Mouse (Mus musculus) midbrain, embryonic 11.5 days (tissue): ENCODE measurements around the gene Mier2. TPM values are rescaled to one million over a fixed set of nuclear protein-coding genes. Genes with fewer than 3 reads are reported as not detected.

ENCODE experiments used
- ATAC-seq: fragments of 200-750 bp; cut with Nextera tagmentation; 2 replicates; pipeline ENCODE4 v1.8.0; 2017; ENCODE audit warnings: moderate TSS enrichment, moderate library complexity; ENCODE audit not compliant: low FRiP score
- DNase-seq: peaks from one replicate; pipeline ENCODE4 v3.0.0; 2015; ENCODE audit warnings: low spot score; ENCODE audit errors: missing footprints
- H3K27ac ChIP-seq: fragments of 300-500 bp; sonication (generic); 2 replicates; pipeline ENCODE4 v1.5.1; 2014; ENCODE audit warnings: low read depth, low read length
- H3K27me3 ChIP-seq: fragments of 300-500 bp; sonication (generic); 2 replicates; pipeline ENCODE4 v1.6.1; 2014; ENCODE audit warnings: mild to moderate bottlenecking, low read length, moderate library complexity, mixed read lengths; ENCODE audit not compliant: control insufficient read depth, insufficient read depth
- H3K36me3 ChIP-seq: fragments of 300-500 bp; sonication (generic); 2 replicates; pipeline ENCODE4 v1.6.1; 2014; ENCODE audit warnings: mild to moderate bottlenecking, low read length, moderate library complexity, mixed read lengths; ENCODE audit not compliant: control insufficient read depth, insufficient read depth
- H3K4me1 ChIP-seq: fragments of 300-500 bp; sonication (generic); 2 replicates; pipeline ENCODE4 v1.6.1; 2014; ENCODE audit warnings: low read length; ENCODE audit not compliant: control insufficient read depth, insufficient read depth
- H3K4me2 ChIP-seq: fragments of 300-500 bp; sonication (generic); 2 replicates; pipeline ENCODE4 v1.6.1; 2014; ENCODE audit warnings: mild to moderate bottlenecking, moderate library complexity
- H3K4me3 ChIP-seq: fragments of 300-500 bp; sonication (generic); 2 replicates; pipeline ENCODE4 v1.5.1; 2014; ENCODE audit warnings: low read depth, low read length
- H3K9ac ChIP-seq: fragments of 300-500 bp; sonication (generic); 2 replicates; pipeline ENCODE4 v1.6.1; 2014; ENCODE audit warnings: low read length
- H3K9me3 ChIP-seq: fragments of 300-500 bp; sonication (generic); 2 replicates; pipeline ENCODE4 v1.6.1; 2016; ENCODE audit warnings: low read length; ENCODE audit not compliant: control insufficient read depth
- WGBS: fragments of 180-500 bp; shearing (Covaris S2); extraction: QIAGEN DNeasy Blood & Tissue Kit; methylation state at CpG from one replicate; pipeline ENCODE4 v1.1.7; 2014; 5-methylcytosine and 5-hydroxymethylcytosine counted together
- polyA plus RNA-seq: library from polyadenylated mRNA; unstranded; fragments of >200 nt; fragmentation: Nextera tagmentation; extraction: Ambion mirVana; gene quantifications from 2 replicates; pipeline ENCODE4 v1.2.1, GENCODE M21; 2014

Gene Mier2
- polyA plus RNA-seq, 1 experiment from 2014 or later = 41.8 TPM

DNA sequence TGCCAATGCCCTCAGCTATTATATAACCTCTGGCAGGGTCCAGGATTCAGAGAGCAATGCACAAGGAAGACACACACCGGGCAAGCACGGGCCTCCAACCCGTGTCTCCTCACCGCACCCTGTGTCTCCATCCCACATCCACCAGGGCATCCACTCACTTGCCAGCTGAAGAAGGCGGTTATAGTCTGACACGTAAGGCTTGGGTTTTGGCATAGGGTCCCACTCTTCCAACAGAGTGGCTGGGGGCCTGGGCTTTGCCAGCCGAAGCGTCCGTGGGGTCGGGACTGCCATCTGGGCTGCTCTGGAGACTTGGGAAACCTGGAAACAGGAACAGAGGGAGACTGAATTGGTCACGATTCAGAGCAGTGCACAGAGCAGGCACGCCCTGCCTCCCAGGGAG is 24.8 kb upstream of the Mier2 start:
- no peaks in the 10 kb centered on the region for H3K9me3 ChIP-seq
- no peak overlapping the region for H3K27ac ChIP-seq
- no peak overlapping the region for H3K4me2 ChIP-seq
- H3K4me3 ChIP-seq = no peak overlapping the region
- H3K4me1 ChIP-seq = no peaks in the 10 kb centered on the region
- WGBS = 85% methylated on average over 12 of the region's 12 CpGs
- H3K27me3 ChIP-seq = no peaks in the 10 kb centered on the region
- no peak overlapping the region for H3K9ac ChIP-seq
- no peak for DNase-seq
- H3K36me3 ChIP-seq = no peaks in the 10 kb centered on the region
- no peak for ATAC-seq

DNA sequence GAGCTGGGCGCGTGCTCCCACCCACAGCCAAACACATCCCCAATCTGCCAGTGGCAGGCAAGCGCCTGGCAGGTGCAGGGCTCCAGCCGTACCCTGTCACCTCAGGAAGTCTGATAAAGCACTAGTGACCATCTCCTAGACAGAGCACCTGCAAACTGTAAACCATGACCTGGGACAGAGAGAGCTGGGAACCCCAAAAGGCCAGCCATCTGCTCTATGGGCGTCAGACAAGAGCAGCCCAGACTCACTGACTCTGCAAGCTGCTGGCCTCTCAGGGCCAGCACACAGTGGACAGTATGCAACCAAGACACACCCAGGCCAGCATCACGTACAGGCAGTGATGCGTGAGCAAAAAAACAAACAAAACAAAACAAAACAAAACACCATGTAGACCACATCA is 23.9 kb upstream of the Mier2 start:
- ATAC-seq = no peak
- Histone ChIP-seq H3K27me3 (no peaks in the 10 kb centered on the region), H3K9me3 (no peaks in the 10 kb centered on the region), H3K9ac (no peak overlapping the region), H3K36me3 (no peaks in the 10 kb centered on the region), H3K27ac (no peak overlapping the region), H3K4me3 (no peak overlapping the region), H3K4me2 (no peak overlapping the region), H3K4me1 (no peaks in the 10 kb centered on the region)
- WGBS = 77% methylated on average over 7 of the region's 7 CpGs
- DNase-seq = no peak

DNA sequence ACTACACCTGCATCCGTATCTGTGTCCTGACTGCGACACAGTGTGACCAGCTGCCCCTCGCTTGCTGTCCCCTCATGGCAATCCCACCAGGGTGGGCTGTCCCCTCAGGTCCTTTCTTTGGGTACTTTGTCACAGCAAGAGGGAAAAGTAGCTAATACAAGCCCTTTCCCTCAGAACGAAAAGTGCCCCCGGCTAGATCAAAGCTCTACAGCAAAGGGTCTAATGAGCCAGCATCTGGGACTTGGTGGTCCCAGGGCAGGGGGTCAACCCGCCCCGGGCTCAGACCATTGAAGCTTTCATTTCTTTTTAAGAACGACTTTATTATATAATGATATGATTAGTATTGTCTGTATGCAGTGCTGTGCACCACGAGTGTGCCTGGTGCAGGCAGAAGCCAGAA is 23.3 kb upstream of the Mier2 start:
- Histone ChIP-seq H3K9ac (no peak overlapping the region), H3K27ac (no peak overlapping the region), H3K4me3 (no peak overlapping the region), H3K36me3 (no peaks in the 10 kb centered on the region), H3K4me1 (no peaks in the 10 kb centered on the region), H3K4me2 (no peak overlapping the region), H3K9me3 (no peaks in the 10 kb centered on the region), H3K27me3 (no peaks in the 10 kb centered on the region)
- WGBS = 62% methylated on average over 9 of the region's 9 CpGs
- ATAC-seq (0 out of 2 replicates have a peak, but pooled peaks have one; percentile 9), DNase-seq (no peak)

DNA sequence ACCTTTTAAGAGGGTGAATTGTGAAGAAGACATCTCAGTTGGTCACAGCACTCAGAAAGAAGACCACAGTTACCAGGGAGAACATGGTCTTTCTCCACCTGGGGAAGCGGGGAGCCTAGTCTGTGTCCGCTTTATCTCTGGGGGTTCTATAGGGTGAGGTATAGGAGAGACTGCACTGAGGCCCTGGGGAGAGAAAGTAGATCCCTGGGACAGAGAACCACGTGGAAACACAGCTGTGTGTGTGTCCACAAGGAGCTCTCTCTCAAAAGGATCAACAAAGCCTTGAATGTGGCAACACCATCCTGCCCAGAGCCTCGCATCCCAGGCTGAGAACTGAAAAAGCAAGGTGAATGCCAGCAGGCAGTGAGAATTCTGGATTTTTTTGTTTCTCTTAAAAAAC is 22.4 kb upstream of the Mier2 start:
- no peak overlapping the region for H3K9ac ChIP-seq
- no peak overlapping the region for H3K4me3 ChIP-seq
- H3K27ac ChIP-seq = no peak overlapping the region
- no peaks in the 10 kb centered on the region for H3K9me3 ChIP-seq
- H3K4me1 ChIP-seq = no peaks in the 10 kb centered on the region
- no peak for DNase-seq
- no peaks in the 10 kb centered on the region for H3K27me3 ChIP-seq
- ATAC-seq = no peak
- no peak overlapping the region for H3K4me2 ChIP-seq
- 76% methylated on average over 4 of the region's 4 CpGs for WGBS
- H3K36me3 ChIP-seq = no peaks in the 10 kb centered on the region

DNA sequence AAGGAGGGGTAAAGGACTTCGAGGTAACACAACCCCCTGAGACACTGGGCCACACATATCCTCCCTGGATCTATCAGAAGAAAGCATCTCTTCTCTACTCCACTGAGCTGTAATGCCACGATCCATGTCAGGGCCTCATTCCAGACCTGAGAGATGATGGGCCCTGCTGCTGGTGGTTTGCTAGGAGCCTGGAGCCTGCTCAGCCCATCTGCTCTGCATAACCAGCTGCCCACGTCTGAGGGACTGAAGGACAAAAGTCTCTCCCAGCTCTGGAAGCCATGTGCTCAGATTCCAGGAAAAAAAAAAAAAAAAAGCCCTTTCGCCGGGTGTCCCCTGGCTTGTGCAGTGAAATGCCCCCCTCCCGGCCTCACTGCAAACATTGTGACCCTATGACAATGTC is 20.8 kb upstream of the Mier2 start:
- H3K4me2 ChIP-seq = no peak overlapping the region
- no peak for DNase-seq
- no peaks in the 10 kb centered on the region for H3K27me3 ChIP-seq
- no peak overlapping the region for H3K27ac ChIP-seq
- H3K4me1 ChIP-seq = no peaks in the 10 kb centered on the region
- no peaks in the 10 kb centered on the region for H3K36me3 ChIP-seq
- H3K4me3 ChIP-seq = no peak overlapping the region
- 83% methylated on average over 6 of the region's 6 CpGs for WGBS
- H3K9me3 ChIP-seq = no peaks in the 10 kb centered on the region
- no peak overlapping the region for H3K9ac ChIP-seq
- ATAC-seq = no peak

DNA sequence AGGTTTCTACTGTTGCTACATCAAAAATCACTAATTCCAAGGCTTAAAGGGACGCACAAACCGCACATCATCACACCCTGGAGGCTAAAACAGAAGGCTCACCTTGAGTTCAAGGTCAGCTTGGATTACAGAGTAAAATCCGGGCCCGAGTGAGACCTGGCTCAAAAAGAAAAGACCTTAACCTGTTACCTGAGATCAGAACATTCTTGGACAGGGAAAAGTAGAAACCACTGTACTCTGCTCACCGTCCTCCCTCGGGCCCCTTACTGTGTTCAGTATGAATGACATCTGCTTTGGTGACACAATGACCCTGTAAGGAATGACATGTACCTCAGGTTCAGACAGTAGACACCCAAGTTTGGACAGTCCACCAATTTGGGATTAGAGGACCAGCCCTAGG is 19.8 kb upstream of the Mier2 start:
- ATAC-seq (no peak), DNase-seq (no peak)
- Histone ChIP-seq H3K36me3 (no peaks in the 10 kb centered on the region), H3K4me3 (no peak overlapping the region), H3K27ac (no peak overlapping the region), H3K9ac (no peak overlapping the region), H3K4me2 (no peak overlapping the region), H3K4me1 (no peaks in the 10 kb centered on the region), H3K27me3 (no peaks in the 10 kb centered on the region), H3K9me3 (no peaks in the 10 kb centered on the region)
- 93% methylated on average over 6 of the region's 6 CpGs for WGBS

DNA sequence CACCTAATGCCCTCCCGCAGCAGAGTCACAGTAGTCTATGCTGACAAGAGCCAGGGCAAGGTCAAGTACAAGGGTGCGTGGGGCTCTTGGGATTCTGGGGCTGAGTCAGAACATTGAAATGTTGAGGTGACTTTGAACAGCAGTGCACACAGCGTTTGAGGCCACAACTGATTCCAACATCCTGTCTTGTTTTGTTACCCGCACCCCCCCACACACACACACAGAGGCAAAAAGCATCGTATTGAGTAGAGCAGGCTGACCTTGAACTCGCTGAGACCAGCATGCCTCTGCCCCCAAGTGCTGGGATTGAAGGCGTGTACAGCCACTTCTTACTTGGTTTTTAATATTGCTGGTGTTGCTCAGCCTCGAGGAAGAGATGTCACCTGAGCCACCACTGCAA is 19.4 kb upstream of the Mier2 start:
- Histone ChIP-seq H3K27ac (no peak overlapping the region), H3K4me3 (no peak overlapping the region), H3K4me1 (no peaks in the 10 kb centered on the region), H3K4me2 (no peak overlapping the region), H3K36me3 (no peaks in the 10 kb centered on the region), H3K9ac (no peak overlapping the region), H3K9me3 (no peaks in the 10 kb centered on the region), H3K27me3 (no peaks in the 10 kb centered on the region)
- no peak for ATAC-seq
- peak; percentile 68 for DNase-seq
- 89% methylated on average over 8 of the region's 8 CpGs for WGBS

DNA sequence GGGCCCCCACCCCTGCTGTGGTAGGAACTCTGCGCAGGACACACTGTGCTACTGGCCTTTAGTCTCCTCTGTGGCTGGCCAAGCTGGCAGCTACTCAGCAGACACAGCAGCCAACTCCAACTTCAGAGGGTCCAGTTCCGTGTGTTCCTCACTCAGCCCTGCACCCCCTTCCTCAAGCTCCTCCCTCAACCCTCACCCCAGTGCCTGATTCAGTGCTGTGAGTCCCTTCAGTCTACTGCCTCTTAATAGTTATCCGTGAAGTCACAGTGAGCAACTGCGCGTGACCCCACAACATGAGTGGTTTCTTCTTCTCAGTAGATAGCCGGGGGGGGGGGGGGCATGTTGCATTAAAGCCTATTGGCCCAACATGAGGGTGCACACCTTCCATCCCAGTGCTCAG is 18.6 kb upstream of the Mier2 start:
- Histone ChIP-seq H3K27me3 (no peaks in the 10 kb centered on the region), H3K4me1 (no peaks in the 10 kb centered on the region), H3K9me3 (no peaks in the 10 kb centered on the region), H3K9ac (no peak overlapping the region), H3K4me3 (no peak overlapping the region), H3K36me3 (no peaks in the 10 kb centered on the region), H3K4me2 (no peak overlapping the region), H3K27ac (no peak overlapping the region)
- DNase-seq (peak; percentile 56), ATAC-seq (no peak)
- 81% methylated on average over 6 of the region's 6 CpGs for WGBS

DNA sequence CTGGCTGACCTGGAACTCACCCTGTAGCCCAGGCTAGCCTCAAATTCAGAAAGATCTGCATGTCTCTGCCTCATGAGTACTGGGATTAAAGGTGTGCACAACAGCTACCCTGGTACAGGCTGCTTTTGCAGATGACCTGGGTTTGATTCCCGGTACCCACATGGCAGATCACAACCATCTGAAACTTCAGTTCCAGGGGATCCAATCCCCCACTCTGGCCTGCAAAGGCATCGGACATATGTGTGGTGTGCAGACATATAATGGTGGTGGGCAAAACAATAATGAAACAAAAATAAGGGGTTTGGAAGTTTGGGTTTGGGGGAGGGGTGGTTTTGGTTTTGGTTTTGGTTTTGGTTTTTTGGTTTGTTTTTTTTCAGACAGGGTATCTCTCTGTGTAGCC is 16.3 kb upstream of the Mier2 start:
- ATAC-seq (no peak), DNase-seq (peak; percentile 69)
- 93% methylated on average over 2 of the region's 2 CpGs for WGBS
- Histone ChIP-seq H3K9ac (no peak overlapping the region), H3K4me2 (no peak overlapping the region), H3K4me3 (no peak overlapping the region), H3K27me3 (no peaks in the 10 kb centered on the region), H3K27ac (no peak overlapping the region), H3K9me3 (no peaks in the 10 kb centered on the region), H3K36me3 (no peaks in the 10 kb centered on the region), H3K4me1 (no peaks in the 10 kb centered on the region)

DNA sequence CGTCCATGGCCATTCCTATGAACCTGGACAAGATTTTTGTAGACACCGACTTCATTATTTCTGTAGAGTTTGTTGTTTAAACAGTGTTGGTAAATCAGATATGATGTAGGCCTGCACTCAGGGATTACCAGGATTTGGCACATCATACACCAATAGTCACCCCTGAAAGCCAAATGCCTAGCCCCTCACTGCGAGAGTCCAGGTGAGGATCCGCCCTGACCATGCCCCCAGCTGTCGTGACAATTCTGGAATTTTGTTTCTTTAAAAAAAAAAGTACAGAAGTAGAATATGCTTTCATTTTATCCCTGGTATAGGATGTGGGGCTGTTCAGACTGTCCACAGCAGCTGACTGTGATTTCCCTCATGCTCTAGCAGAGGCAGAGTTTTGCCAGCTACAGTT is 14.9 kb upstream of the Mier2 start:
- H3K9me3 ChIP-seq = no peaks in the 10 kb centered on the region
- H3K4me1 ChIP-seq = no peaks in the 10 kb centered on the region
- H3K27ac ChIP-seq = no peak overlapping the region
- ATAC-seq (no peak), DNase-seq (no peak)
- H3K4me2 ChIP-seq = no peak overlapping the region
- no peaks in the 10 kb centered on the region for H3K36me3 ChIP-seq
- no peak overlapping the region for H3K4me3 ChIP-seq
- 93% methylated on average over 5 of the region's 5 CpGs for WGBS
- H3K9ac ChIP-seq = no peak overlapping the region
- H3K27me3 ChIP-seq = no peaks in the 10 kb centered on the region
